Mouse (Mus musculus) small intestine, adult 2 months (tissue): ENCODE measurements at regions not wholly inside any gene's neighbourhood (a gene's known extent, or its start where the extent isn't known, plus 50 kb on each side); places are given as distances from the start of the nearest gene placed in this dataset.

Experiments
- H3K27ac ChIP-seq: fragments of 200-500 bp; 2 replicates; pipeline ENCODE4 v1.5.1; 2012; ENCODE audit warnings: low read depth, low read length, control low read depth, inconsistent platforms; ENCODE audit not compliant: insufficient read depth
- H3K27me3 ChIP-seq: fragments of 200-500 bp; 2 replicates; pipeline ENCODE4 v1.6.1; 2012; ENCODE audit warnings: mild to moderate bottlenecking, moderate library complexity, low read length, inconsistent platforms; ENCODE audit not compliant: control insufficient read depth, insufficient read depth
- H3K36me3 ChIP-seq: fragments of 200-500 bp; 2 replicates; pipeline ENCODE4 v1.6.1; 2012; ENCODE audit warnings: mild to moderate bottlenecking, low read length, control low read depth, inconsistent platforms; ENCODE audit not compliant: control insufficient read depth, insufficient read depth
- H3K4me1 ChIP-seq: fragments of 200-500 bp; 2 replicates; pipeline ENCODE4 v1.6.1; 2012; ENCODE audit warnings: low read length, inconsistent platforms, mixed read lengths; ENCODE audit not compliant: control insufficient read depth, insufficient read depth, insufficient read length
- H3K4me3 ChIP-seq: fragments of 200-500 bp; 2 replicates; pipeline ENCODE4 v1.5.1; 2012; ENCODE audit warnings: low read depth, mild to moderate bottlenecking, control low read depth, inconsistent platforms, low read length, moderate library complexity
- CTCF ChIP-seq: fragments of 200-500 bp; IDR thresholded peaks from 2 replicates; pipeline ENCODE4 v1.5.1; 2012; ENCODE audit warnings: low read depth, mild to moderate bottlenecking, control low read depth, inconsistent platforms, low read length, moderate library complexity, mixed read lengths; ENCODE audit not compliant: insufficient replicate concordance, insufficient read length; ENCODE audit errors: extremely low read depth
- POLR2A ChIP-seq: fragments of 200-500 bp; IDR thresholded peaks from 2 replicates; pipeline ENCODE4 v1.6.1; 2012; ENCODE audit warnings: low read depth, mild to moderate bottlenecking, control low read depth, inconsistent platforms, low read length, moderate library complexity
- whole genome bisulfite sequencing: fragments of 180-500 bp; shearing (Covaris S2); methylation state at CpG from one replicate; pipeline ENCODE4 v1.1.7; 2018; 5-methylcytosine and 5-hydroxymethylcytosine counted together

GRCm38 (mm10) chr17:15977374-15978031, 146.7 kb upstream of the Rgmb start:
- 0 out of 2 replicates have a peak, but pooled peaks cover 2% of the 10 kb centered on the region for H3K4me1 ChIP-seq

GRCm38 (mm10) chr17:15971351-15971685, 140.5 kb upstream of the Rgmb start:
- WGBS: 83% methylated on average over 3 of the region's 3 CpGs
- Histone ChIP-seq H3K4me1 (no peaks in the 10 kb centered on the region), H3K27me3 (no peaks in the 10 kb centered on the region), H3K4me3 (no peak overlapping the region), H3K36me3 (no peaks in the 10 kb centered on the region), H3K27ac (no peak overlapping the region)
- TF ChIP-seq POLR2A: no peak
- no peak for TF ChIP-seq CTCF

More at GRCm38 (mm10) chr17:15977374-15978031, 146.7 kb upstream of the Rgmb start:
- TF ChIP-seq POLR2A: no peak
- no peak for TF ChIP-seq CTCF
- H3K27me3 ChIP-seq: no peaks in the 10 kb centered on the region
- no peak overlapping the region for H3K27ac ChIP-seq
- H3K4me3 ChIP-seq: no peak overlapping the region
- no peaks in the 10 kb centered on the region for H3K36me3 ChIP-seq
- WGBS: 31% methylated on average over 7 of the region's 7 CpGs

GRCm38 (mm10) chr17:15970481-15971350, 139.9 kb upstream of the Rgmb start:
- Histone ChIP-seq H3K36me3 (no peaks in the 10 kb centered on the region), H3K4me1 (no peaks in the 10 kb centered on the region), H3K4me3 (no peak overlapping the region), H3K27me3 (no peaks in the 10 kb centered on the region), H3K27ac (no peak overlapping the region)
- TF ChIP-seq POLR2A (no peak), CTCF (no peak)
- 53% methylated on average over 6 of the region's 6 CpGs for WGBS

GRCm38 (mm10) chr17:15968331-15968730, 137.5 kb upstream of the Rgmb start:
- no peak overlapping the region for H3K27ac ChIP-seq
- 88% methylated on average over 5 of the region's 5 CpGs for WGBS
- no peaks in the 10 kb centered on the region for H3K4me1 ChIP-seq
- no peaks in the 10 kb centered on the region for H3K27me3 ChIP-seq
- no peak for TF ChIP-seq CTCF
- no peak for TF ChIP-seq POLR2A
- no peak overlapping the region for H3K4me3 ChIP-seq
- no peaks in the 10 kb centered on the region for H3K36me3 ChIP-seq

- 35% methylated on average over 2 of the region's 2 CpGs for WGBS
- Histone ChIP-seq H3K27ac (no peak overlapping the region), H3K4me1 (no peaks in the 10 kb centered on the region), H3K4me3 (no peak overlapping the region), H3K27me3 (no peaks in the 10 kb centered on the region), H3K36me3 (no peaks in the 10 kb centered on the region)
- TF ChIP-seq CTCF (no peak), POLR2A (no peak)
Measured at GRCm38 (mm10) chr17:15955656-15956055, 124.8 kb upstream of the Rgmb start.

GRCm38 (mm10) chr17:15951641-15952040, 120.8 kb upstream of the Rgmb start:
- Histone ChIP-seq H3K4me3 (no peak overlapping the region), H3K27ac (no peak overlapping the region), H3K36me3 (no peaks in the 10 kb centered on the region), H3K4me1 (no peaks in the 10 kb centered on the region; the same call in 1 of the 2 replicates), H3K27me3 (no peaks in the 10 kb centered on the region)
- TF ChIP-seq CTCF (no peak), POLR2A (no peak)
- 91% methylated on average over 3 of the region's 3 CpGs for WGBS

- TF ChIP-seq CTCF (no peak), POLR2A (no peak)
- H3K27ac ChIP-seq: no peak overlapping the region
- 18% methylated on average over 6 of the region's 6 CpGs for WGBS
- H3K4me3 ChIP-seq: no peak overlapping the region
- no peaks in the 10 kb centered on the region; the same call in 1 of the 2 replicates for H3K4me1 ChIP-seq
- H3K36me3 ChIP-seq: no peaks in the 10 kb centered on the region
- no peaks in the 10 kb centered on the region for H3K27me3 ChIP-seq
Measured at GRCm38 (mm10) chr17:15949753-15950152, 118.9 kb upstream of the Rgmb start.
